Mouse (Mus musculus): ENCODE results near the gene Phtf2.

DNA sequence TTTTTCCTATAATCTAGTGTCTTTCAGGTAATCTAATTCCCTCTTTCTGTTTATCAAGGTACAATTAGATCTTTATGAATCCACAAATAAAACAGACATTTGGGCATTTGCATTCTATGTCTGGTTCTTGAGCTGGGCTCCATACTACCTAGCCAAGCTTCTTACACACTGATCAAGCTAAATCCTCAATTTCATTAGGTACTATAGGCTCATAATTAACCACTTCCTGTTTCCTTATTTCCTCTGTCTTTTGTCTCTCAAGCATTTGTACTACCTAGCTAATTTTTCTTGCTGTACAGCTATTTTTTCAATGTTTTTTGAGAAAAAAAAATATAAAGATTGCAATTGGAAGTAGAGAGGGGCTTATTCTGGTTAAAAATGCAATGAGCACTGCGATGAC is 44.8 kb downstream of the Phtf2 start:
- TF ChIP-seq EP300 (IDR thresholded peaks at IDR 0.05; ENCODE audit: insufficient read depth, low read depth, low read length): no peak
- no peak for TF ChIP-seq CTCF (IDR thresholded peaks at IDR 0.05; ENCODE audit: low read depth, low read length)

All from ES-Bruce4 (cell line).